Mouse (Mus musculus) frontal cortex, postnatal 10 days (tissue): ENCODE results near the gene Scn3a.

Experiments used
- DNase-seq, 2 experiments: peaks; one replicate each; pipeline ENCODE4 v3.0.0; 2022; ENCODE audit warnings: low spot score in 2 of 2, mixed read lengths in 1 of 2

Gene Scn3a

DNA sequence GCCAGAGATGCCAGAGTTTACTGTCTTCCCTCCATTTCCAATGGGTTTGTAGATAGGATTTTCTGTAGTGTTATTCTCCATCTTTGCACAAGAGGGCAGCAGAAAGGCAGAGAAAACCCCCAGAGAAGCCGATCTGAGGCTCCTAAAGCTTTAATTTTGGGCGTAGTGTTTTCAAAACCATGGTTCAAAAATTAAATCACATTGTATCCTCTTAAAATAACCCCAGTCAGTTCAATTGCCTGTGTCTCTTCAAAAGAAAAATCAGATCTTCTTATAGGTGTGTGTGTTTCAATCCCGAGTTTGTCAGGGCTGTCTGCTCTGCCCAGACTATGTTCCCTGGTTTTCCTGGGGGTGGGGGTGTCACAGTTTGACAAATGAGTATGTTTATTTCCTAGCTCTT, 153.7 kb downstream of the Scn3a start:
- DNase-seq, result no peak
